Mouse (Mus musculus) erythroblast, embryonic 14.5 days (primary cell): Measurements from ENCODE around the gene Macrod2.

Experiments used
- GATA1 ChIP-seq: IDR thresholded peaks from 2 replicates; pipeline ENCODE4 v1.6.1; 2012; ENCODE audit warnings: low read length, inconsistent platforms, mixed read lengths
- TAL1 ChIP-seq: IDR thresholded peaks from 3 replicates; pipeline ENCODE4 v1.6.1; 2012; ENCODE audit warnings: low read length, inconsistent platforms, mixed read lengths

DNA sequence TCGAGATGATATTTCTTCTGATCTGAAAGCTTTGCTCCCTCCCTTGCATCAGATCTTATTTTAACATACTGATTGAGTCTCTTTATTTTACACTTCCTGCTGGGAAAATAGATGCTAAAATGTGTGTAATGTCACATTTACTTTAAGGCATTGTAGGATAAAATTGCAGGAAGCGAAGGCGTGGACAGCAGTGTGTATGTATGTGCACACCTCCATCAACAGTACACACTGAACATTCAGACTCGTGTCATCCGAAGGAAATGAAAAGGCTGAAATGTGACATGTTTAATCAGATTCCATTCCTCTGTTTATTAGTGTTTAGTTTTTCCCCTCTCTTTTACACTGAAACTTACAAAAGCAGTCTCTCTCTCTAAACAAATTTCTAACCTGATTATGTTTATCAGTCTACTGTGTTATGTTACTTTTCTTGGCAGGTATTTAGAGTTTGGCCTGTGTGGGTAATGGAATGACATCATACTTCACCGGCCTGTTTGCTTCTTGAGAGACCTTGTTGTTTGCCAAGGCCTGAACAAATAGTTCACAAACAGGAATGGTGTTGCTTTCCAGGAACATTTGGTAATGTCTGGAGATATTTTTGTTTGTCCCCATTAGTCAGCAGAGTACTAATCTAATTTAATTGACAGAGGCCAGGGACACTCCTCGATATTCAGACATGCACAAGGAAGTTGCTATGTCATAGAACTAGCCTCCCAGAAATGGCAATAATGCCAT is 1588.7 kb downstream of the Macrod2 start:
- TF ChIP-seq TAL1 (no peak), GATA1 (no peak)
